Mouse (Mus musculus) ovary, postnatal 14 days (tissue): ENCODE data around the gene Tcp10a.
"Not testable (repeated sequence)": the region's sequence is repeated elsewhere in the genome, so short reads cannot be mapped to it uniquely, and the experiment has no call there.

Experiments
- DNase-seq: peaks from one replicate; pipeline ENCODE4 v3.0.0; 2022; ENCODE audit warnings: low spot score

Gene Tcp10a

DNA sequence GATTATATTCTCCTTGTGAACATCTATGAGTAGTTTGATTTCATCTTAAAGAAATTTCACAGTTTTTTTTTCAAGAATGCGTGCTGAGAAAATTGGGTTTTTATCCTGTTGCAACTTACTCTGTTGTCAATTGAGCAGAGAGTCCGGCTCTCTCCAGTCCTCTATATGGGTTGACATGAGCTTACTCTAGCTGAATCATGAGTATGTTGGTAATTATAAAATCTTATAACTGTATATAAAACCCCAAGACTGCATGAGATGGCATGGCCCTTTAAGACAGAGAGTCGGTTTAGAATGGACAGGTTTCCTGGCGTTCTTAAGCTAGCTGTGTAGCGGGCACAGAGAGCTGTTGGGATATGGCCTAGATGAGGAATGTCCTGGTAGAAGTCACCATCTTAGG, at the start of gene Tcp10a:
Tcp10a (plus strand) TSS at position 301 of the 400 bp plus-strand sequence.
- DNase-seq, result not testable (repeated sequence)

DNA sequence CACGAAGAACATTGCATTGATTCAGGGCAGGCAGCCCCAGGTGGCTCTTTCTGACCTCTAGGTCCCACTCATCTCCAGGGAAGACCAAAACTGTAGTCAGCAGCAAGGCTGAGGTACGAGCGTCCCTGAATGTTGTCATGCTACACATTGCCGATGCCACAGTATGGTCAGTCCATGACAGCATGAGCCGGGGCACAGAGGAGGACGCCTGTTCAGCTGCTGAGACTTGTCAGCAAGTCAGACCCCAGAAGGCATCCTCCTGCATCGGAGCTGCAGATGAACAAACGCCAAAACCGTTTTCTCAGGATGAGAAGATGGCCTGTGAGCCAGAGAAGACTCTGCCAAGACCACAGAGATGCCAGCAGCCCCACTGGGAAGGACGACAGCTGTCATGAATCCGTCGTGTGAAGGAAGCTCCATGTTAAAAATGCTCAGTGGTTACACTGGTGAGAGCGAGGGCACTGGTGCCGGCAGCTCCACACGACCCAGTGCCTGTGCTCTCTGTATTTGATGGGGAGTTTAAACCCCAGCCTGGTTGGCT, 45.7 kb upstream of the Tcp10a start:
- no peak for DNase-seq

DNA sequence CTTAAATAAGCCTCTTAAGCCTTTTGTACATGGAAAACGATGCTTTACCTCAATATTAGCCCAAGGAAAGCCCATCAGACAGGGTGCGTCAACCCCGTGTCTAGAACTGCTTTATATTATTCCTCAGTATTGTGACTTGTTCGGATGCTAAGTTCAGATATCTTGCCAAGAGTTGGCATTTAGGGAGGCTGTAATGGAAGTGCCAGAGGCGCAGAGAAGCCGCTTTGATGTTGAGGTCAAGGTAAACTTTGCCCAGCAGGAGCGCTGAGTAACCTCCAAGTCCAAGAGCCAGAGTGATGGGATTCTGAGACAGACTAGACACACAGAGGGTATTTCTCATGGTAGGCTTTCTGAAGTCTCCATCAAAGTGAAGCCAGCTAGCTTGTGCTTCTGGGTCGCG, 45.2 kb upstream of the Tcp10a start:
- no peak for DNase-seq

DNA sequence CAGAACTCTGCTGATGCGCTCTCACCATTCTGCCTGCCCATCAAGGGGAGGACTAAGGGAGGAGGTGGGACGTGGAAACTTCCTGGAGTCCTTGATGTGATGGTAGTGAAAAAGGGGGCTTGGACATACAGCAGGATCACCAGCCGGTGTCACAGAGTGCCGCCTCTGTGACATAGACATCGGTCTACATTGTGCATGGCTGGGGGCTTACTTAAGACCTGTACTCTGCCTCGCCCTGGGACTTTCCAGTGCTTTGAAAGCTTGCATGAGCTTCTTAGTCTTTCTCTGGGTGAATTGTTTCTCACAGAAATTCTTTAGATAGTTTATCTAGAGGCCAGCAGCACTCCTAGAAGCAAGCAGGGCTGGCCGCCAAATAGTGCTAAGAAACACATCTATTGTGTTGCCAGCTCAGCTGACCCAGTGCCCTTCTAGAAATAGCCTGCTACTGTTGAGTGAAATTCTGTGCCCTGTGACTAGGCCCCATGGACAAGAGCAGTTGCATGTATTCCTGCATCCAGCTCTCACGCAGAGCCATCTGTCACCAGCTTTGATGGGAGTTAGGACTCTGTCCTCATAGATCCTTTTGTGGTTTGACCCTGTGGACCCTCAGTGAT, 40.0 kb upstream of the Tcp10a start:
- peak; percentile 36 for DNase-seq

DNA sequence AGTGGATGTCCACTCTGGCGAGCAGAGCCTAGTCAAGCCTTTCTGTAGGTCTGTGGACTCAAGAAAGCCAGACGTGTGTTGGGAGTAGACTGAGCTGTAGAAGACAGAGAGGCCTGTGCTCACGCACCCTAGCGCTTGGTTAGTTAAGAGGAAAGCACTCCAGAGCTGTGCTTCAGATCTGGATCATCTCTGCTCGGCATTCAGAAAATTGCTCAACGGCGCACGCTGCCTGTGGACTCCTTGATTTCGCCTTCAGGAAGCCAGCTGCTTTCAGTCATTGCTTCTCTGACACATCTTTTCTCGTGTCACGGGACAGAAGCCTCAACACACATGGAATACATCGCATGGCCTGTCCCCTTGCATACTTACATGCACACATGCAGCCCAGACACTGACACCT, 39.2 kb upstream of the Tcp10a start:
- no peak for DNase-seq

DNA sequence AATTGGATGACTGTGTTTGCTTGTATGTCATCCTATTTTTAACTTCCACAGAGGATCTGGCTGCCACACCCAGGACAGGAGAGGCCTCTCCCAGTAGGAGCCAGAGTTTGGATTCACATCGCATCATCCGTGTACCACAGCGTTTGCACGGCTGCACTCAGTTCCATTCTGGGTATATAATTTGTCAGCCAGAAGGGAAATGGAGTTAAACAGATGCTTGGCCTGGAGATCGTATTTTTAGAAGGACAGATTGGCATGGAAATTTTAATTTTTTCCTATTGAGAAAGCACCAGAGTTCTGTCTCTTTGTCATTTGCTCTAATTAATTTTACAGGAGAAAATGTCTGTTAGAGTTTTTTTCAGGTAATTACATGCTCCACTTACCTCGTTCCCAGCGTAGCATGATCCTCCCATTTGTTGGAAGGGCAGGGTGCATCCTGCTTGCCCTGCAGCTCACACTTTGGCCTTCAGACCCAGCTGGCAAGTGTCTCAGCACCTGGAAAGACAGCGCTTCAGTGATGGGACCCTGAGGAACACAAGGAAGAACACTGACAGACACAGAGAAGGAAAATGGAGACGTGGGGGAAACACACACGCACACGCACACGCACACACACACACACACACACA, 37.9 kb upstream of the Tcp10a start:
- no peak for DNase-seq

DNA sequence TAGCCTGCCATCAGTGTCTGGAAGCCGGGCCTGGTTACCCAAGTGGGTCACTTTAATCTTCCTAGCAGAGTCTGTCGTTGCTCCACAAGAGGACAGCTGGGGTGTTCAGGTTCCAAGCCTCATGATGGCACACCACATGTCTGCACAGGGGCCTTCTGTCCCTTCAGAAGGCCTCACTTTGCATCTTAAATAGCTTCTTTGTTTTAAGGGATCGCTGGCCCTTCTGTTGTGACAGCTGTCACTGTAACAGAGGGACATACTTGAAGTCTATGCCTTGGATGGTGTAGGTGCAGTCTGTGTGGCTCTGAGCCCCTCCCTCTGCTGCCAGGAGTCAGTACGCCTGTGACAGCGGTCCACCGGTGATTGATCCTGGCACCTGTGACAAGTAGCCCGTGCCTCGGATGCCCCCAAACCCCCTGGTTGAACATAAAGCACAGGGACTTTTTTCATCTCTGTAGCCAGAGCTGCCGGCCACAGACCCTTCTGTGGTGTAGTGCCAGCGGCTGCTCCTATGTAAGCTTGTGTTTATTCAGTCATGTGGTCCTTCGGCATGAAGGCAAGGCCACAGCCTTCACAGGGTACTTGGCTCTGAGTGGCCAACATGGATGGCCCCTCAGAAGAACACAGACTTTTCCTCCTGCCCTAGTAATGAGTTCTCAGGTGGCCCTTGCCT, 32.3 kb upstream of the Tcp10a start:
- DNase-seq, result no peak

DNA sequence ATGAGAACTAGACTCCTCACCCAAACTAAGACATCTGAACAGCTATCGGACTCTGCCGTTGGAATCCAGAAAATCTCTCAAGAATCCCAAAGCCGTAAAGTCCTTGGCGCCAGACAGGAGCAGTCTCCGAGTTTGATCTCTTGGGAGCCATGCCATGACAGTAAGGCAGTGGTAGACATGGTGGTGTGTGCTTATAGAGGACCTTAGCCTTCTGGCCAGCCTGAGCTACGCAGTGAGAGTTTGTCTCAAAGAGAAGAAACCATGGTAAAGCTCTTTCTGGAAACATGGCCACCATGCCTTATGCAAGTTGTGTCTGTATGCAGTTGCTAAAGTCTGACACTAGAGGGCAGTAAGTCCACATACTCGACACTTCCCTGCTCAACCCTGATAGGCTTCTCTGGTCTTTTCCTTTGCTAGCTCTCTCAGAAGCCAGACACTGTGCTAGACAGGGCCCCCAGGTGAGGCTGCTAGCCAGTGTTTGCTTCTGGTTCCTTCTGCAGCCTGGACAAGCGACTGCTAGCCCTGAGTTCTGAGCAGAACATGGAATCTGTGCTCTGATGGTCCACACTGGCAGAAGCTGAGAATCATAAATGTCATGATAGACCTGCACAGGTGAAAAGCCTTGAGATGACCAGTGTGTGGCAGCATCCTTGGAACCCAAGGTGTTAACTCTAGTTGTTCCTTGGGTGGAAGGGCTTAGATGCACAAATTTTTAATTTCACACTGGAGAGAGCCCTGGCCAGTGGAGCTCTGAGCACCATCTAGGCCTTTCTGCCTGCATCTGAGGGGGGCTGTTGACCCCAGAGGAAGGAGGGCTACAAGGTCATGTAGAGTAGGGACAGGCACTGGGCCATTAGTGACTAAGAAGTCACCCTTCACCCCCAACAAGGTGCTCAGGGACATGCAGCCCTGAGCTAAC, 17.9 kb upstream of the Tcp10a start:
- peak; percentile 22 for DNase-seq

DNA sequence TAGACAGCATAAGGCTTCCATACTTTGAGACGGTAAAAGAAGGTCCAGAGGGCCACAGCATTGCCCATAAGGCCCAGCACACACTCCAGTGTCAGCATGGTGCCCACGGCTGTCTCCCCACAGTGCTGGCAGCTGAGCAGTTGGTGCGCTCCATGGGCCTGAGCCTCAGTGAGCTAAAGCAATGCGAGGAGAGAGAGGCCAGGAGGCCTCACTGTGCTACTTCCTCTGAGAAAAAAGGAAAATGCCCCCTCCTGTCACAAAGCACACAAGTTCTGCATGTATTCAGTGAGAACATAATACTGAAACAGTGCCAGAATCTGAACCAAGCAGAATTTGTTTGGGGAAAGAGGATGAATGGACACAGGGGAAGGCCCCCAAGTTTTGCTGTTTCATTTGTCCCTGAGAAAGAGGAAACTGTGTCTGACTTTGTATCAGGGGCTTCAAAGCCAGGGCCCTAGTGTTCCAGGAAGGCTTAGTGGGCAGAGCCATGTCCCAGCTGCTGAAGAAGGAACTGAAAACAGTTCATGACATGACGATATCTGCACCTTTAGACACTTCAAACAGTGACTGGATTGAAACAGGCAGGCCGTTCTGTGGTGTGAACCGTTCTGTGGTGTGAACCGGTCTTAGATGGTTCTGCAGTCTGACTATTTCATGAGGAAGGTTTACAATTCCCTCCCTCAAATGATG, 8.6 kb upstream of the Tcp10a start:
- not testable (repeated sequence) for DNase-seq

DNA sequence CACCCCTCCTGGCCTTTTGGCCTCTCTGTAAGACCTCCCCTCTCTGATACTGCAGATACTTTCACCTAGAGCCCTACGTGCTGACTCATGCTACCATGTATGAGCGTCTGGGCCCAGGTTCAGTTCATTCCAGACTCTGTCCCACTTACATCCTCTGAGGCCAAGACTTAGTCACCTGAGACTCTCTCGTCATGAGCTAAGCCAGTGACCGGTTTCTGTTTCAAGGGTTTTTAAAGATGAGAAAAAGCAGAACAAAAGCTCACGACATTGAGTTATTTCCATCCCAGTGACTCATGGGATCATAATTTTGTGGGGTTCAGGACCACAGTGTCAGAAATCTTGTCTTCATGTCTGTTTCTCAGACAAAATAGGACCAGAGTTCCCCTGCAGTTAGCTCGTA, 4.7 kb upstream of the Tcp10a start:
- not testable (repeated sequence) for DNase-seq

DNA sequence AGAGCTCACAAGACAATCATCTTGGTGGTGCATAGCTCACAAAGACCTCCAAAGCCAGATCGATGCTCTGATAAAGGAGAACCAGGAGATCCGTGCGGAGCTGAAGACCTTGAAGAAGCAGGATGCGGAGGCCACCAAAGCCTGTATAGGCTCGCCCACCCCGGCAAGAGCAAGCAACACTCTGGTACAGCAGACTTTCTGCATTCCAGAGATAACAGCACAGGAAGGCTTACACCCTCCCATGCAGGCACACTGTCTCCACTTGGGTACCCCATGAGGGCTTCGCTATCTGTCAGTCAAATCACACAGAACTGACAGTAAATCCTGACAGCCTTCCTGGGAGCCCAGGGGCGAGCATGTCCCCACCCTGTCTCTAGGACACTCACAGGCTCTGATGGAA, 2.0 kb downstream of the Tcp10a start:
- not testable (repeated sequence) for DNase-seq

DNA sequence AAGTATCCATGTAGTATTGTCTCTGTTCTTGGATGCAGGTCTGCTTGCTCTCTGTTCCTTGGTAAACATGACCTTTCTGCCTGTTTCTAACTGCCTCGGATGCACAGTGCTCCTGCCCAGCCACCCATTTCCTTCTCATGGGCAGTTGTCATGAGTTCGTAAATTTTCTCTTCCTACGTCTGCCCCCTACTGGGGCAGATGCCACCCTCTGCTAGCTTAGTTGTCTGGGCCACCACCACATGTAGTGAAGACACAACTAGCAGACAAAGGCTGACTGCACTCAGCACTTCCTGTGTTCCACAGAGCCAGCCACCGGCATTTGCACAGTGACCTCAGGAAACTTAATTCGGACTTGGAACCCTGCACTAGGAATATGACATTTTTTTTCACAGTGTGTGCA, 8.3 kb downstream of the Tcp10a start:
- not testable (repeated sequence) for DNase-seq

DNA sequence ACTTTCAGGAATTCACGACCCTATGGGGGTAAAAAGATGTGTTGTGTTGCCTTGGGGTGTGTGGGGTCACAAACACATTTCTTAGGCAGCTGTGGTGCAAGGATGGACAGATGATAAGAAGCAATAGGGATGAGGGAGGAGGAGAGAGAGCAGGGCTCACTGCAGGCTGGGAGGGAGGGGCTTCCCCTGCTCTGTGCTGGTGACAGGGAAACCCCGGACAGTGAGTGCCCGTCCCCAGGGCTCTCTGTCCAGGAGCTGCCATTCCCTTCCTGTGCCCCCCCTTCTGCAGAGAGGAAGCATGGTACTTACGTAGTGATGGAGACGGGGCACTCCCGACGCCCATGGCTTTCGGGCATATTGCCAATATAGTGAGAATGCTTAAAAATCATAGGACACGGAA, 12.9 kb downstream of the Tcp10a start:
- DNase-seq, result not testable (repeated sequence)

DNA sequence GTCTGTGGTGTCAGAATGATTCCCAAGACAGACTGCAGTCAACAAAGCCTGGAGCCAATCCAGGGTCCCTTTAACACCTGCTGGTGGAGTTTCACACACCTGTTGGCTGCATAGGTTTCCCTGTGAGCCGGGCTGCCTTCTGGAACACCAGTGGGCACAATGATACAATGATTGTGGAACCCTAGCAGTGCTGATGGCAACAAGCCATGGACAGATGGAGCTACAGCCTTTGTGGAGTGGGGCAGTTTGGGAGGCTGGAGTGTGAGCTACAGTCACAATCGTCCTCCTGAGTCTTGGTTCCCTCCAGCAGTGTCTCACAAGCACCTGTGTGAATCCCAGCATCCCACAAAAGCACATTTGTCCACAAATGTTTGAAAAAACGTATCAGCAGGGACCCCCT, 24.3 kb downstream of the Tcp10a start:
- not testable (repeated sequence) for DNase-seq

DNA sequence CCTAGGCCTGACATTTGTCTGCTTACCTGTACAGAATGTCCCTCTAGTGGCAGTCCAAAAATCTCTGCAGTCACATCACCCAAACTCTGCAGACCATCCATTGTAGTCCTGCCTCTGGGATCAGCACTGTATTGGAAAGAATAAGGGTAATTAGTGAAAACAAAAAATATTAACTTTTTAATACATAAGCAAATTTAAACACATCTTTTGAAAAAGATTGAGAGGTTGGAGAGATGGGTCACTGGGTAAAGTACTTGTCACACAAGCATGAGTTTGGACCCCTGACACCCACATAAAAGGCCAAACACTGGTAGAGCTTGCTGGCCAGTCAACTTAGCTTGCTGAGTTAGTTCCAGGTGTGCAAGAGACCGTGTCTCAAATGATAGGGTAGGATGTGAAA, 28.1 kb downstream of the Tcp10a start, which contains the start of gene Ttll2:
Ttll2 (minus strand) TSS at position 101 of the 400 bp plus-strand sequence.
- not testable (repeated sequence) for DNase-seq

DNA sequence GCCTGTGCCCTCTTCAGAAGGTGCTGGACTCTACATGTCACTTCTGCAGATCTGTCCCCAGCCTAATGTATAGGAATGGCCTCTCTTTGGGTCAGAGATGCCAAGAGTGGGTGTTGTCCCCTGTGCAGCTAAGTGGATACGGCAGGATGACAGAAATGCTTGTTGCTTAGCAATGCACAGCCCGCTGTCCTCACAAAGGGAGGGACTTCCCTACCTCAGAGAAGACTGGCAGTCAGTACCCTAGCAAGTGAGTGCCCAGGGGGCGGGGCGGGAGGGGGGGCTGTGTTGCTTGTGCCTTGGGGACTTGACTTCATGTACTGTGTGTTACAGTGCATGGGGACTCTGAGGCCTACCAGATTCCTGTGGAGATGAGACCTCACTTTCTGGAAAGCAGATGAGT, 35.4 kb downstream of the Tcp10a start:
- DNase-seq, result not testable (repeated sequence)

DNA sequence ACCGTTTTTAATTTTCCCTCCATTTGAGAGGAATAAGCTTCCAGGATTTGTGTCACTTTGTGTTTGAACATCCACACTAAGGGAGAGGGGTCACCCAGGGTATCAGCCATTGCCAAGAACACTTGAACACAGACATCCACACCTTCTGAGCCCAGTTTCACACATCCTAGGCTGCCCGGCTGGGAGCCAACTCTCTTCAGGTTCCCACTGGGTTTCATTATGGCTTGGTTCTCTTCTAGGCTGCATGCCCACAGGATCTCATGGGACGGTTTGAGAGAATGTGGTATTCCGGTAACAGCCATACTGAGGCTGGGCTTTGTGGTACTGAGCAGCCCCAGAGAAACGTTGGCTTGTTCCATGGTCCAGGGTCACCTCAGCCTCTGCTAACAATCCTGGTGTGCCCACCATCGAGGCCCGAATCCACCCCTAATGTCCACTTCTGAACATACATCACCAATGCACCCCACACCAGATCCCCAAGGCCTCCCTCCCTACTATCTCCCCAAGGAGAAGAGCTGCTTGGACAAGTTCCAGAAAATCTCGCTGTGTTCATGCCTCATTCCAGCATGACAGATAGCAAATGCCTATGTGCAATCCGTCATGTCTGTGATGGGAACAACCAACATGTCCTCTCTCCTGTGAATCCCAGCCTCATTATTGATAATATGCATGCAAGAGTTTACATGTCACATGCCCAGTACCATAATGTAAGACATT, 36.5 kb downstream of the Tcp10a start:
- not testable (repeated sequence) for DNase-seq

DNA sequence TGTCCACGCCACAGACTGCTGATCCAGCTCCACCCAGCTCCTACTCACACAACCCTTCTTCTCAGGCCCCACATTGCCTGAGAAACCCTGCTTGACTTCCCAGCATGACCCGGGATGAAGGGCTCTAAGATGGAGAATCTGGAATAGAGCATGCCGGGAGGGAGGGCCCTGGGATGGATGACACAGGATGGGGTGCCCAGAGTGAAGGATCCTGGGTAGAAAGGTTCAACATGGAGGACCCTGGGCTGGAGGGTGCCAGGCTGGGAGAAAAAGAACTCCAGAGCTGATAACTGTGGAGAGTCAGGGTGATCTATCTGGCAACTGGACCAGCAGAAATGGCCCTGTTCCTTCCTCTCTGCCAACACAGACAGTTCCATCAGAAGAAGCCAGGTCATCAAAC, 41.2 kb downstream of the Tcp10a start:
- DNase-seq, result not testable (repeated sequence)

DNA sequence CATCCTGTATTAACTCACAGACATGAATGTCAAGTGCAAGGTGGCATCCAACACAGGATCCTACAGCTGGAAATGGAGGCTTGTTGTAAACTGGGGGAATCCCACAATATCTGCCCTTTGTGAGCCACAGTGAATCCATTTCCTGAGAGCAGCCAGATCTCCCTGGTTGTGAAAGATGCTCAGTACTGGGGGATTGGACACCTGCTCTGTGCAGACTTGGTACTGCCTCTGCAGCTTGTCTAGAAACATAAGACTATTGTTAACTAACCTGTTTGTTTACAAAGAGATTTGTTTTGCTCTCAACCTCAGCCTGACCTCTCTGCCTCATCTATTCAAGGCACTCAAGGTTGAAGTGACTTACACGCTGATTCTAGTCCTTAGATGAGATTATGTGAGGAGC, 41.8 kb downstream of the Tcp10a start:
- DNase-seq, result not testable (repeated sequence)

DNA sequence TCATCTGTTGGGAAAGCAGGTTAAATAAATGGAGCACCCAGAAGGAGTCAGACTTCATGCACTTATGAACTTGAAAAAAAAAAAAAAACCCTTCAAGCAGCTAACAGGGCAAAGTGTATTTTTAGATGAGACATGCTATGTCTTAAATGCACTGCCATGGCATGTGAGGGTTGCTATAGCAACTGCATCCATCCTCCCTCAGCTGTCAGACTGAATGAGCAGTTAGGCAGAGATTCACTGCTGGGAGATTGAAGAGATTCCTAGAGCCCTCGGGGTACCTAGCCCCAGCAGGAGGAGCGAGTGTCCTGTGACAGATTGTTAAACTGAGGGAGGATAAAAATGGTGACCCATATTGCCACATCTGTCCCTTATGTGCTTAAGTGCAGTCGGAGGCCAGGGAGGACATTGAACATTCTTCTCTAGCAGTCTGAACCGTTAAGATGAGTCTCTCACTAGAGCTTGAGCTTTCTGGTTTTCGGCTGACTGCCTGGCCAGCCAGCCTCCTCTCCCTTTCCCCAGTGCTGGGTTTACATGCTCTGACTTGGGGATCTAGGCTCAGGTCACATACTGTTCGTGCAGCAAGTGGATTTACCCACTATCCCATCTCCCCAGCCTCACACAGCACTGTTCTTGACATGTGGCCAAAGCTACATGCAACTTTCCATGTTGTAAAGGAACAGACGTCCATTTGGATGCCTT, 42.4 kb downstream of the Tcp10a start:
- DNase-seq, result not testable (repeated sequence)
